Mouse (Mus musculus): ENCODE data around the gene Ccdc120.

- no peak for TF ChIP-seq HCFC1 (IDR thresholded peaks at IDR 0.05; ENCODE audit: borderline replicate concordance, insufficient read depth, low read length)
- TF ChIP-seq CHD2 (IDR thresholded peaks at IDR 0.05; ENCODE audit: low read depth, low read length) = no peak
Measured at GRCm38 (mm10) chrX:7721514-7722281, 29.0 kb downstream of the Ccdc120 start, which contains the start of gene Gm45208.

All from ES-E14 (cell line).